Mouse (Mus musculus): ENCODE measurements around the gene Ubtd2. TPM values are rescaled to one million over a fixed set of nuclear protein-coding genes. Genes with fewer than 3 reads are reported as not detected.
"Not testable (repeated sequence)": the region's sequence is repeated elsewhere in the genome, so short reads cannot be mapped to it uniquely, and the experiment has no call there.

Ubtd2 gene
- polyA plus RNA-seq, 1 experiment: 21.2 TPM

DNA sequence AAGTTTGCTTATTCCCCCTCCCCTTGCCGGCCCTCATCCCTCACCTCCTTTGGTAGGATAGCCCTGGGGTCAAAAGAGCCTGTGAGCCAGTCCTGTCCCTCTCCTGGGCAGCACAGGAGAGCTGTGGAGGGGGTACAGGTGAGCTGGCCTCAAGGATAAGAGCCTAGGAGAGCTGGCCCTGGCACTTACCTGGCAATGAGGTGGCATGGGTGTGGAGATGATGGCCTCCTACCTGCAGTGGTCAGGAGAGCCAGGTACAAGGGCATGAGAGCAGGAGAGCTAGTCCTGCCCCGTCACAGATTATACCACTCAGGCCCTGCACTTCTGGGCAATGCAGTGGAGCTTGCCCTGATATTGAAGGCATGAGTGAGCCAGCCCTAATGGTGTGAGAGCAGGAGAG is 9.1 kb downstream of the Ubtd2 start:
- no peak for DNase-seq (ENCODE audit: low spot score)

DNA sequence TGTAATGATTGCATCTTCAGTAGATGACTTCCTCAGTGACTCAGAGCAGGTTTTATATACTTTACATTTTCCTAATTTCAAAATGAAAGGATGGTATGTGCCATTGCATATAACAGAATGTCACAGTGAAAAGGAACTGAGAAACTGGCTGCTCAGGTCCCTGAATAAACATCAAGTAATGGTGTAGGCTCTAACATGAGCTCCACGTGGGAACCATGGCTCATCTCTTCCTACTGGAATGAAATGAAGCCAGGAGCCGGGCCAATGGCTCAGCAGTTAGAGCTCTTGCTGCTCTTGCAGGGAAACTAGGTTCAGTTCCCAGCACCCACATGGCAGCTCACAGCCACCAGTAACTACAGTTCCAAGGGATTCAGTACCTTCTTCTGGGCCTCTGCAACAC is 16.8 kb downstream of the Ubtd2 start:
- no peak for DNase-seq (ENCODE audit: low spot score)

DNA sequence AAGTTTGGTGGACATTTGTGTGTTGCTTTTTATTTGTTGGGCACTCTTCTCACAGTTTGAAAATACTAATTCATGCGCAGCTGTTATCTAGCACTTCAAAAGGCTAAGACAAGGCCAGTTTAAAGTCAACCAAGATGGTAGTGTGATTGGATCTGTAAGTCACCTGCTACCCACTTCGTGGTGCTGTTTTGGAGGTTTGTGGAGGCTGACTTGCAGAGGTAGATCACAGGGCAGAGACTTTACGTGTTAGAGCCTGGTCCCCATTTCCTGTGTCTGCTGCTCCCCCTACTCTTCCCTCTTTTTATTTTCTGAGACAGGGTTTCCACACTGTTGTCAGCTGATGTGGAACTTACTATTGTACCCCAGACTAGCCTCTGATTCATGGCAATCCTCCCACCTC is 19.6 kb downstream of the Ubtd2 start:
- DNase-seq (ENCODE audit: low spot score): no peak

DNA sequence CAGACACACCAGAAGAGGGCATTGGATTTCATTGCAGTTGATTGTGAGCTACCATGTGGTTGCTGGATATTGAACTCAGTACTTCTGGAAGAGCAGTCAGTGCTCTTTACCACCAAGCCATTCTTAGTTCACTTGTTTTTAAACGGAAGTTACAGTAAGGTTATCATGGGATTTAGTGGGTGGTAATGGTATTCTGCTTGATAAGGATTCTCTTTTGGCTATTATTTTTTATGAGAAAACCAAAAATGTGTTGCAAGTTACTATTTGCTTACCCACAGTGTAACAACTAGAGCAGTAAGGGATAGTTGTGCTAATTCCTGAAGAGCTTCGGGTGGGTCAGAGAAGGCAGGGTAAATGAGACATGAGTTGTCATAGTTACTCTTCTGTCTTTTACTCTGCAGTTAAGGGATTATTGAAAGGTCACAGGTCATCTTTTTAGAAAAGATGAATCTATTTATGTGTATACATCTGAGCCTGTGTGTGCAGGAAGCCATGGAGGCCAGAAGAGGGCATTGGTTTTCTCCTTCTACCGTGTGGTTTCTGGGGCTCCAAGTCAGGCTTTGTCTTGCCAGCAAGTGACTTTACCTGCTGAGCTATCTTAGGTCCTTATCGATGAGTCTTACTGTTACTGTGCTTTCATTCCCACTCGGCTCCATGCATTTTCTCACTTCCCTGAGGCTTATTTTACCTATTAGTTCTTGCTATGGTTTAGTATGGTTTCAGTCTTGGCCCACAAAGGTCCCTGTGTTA is 20.5 kb downstream of the Ubtd2 start:
- DNase-seq (ENCODE audit: low spot score): no peak

DNA sequence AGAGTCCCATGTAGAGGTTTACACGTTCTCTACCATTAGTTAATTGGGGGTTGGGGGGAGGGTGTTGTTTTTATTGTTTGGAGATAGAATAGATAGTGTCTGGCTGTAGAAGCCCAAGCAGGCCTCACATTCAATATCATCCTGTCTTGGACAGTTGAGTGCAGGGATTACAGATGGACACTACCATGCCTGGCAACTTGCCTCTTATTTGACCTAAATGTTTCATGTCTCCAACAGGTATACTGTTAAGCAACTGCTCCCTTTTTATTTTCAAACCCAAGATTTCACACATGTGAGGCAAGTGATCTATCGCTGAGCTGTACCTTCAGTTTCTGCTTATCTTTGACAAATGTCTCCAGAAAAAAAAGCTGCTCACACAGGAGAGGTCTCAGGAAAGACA is 26.4 kb downstream of the Ubtd2 start:
- DNase-seq (ENCODE audit: low spot score): no peak

DNA sequence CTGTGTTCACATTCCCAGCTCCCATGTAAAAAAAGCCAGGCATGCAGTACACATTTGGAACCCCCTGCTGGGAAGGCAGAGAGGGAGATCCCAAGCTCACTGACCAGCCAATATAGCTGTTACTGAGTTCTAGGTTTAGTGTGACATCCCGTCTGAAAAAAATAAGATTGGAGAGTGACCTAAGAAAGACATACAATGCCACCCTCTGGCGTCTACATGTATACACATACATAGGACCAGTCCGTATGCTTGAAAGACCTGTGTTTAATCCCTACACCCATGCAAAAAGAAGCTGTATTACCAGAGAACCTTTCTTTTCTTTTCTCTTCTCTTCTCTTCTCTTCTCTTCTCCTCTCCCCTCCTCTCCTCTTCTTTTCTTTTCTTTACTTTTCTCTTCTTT is 30.1 kb downstream of the Ubtd2 start:
- DNase-seq (ENCODE audit: low spot score): no peak

DNA sequence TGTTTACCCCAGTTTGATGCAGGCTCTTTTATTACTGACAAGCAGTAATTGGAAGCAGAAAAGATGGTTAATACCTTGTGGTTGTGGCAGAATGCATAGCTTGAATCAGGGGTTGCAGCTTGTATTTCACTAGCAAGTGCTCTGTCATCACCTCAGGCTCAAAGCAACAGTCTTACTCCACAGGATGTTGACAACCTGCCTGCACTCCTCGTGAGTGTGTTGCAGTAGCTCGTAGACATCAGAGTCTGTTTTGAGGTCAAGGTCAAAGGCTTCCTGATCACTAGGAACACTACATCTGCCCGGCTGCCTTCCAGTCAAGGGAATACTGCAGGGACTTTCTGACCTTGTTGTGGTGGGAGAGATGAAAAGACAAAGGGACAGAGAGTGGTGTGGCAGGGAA is 31.5 kb downstream of the Ubtd2 start:
- DNase-seq (ENCODE audit: low spot score): no peak

DNA sequence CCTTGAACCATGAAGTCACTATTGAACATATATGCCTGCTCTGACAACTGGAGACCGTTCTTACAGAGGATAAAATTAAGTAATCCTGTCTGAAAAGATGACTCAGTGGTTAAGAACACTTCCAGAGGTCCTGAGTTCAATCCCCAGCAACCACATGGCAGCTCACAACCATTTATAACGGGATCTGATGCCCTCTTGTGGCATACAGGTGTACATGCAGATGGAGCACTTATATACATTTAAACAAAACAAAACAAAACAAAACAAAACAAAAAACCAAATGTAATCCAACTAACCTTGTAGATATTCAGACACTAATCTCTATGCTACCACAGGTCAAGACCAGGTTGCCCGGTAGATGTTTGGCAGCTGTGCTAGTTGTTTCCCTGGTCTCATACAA is 32.3 kb downstream of the Ubtd2 start:
- DNase-seq (ENCODE audit: low spot score): no peak

DNA sequence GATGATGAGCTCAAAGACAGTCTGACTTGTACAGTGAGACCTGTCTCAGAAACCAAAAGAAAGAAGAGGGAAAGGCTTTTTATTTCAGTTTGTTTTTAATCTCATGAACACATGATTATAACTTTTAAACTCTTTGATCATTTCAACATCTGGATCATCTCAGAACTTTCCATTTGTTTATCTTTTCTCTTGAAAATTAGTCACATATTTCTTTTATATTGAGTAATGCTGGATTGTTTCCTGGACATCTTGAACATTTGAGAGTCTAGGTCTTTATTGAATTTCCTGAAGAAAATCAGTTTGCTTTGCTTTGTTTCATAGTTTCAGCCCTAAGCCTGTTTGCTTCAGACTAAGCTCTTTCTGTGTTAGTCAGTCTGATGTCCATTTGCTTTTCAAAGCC is 33.2 kb downstream of the Ubtd2 start:
- no peak for DNase-seq (ENCODE audit: low spot score)

DNA sequence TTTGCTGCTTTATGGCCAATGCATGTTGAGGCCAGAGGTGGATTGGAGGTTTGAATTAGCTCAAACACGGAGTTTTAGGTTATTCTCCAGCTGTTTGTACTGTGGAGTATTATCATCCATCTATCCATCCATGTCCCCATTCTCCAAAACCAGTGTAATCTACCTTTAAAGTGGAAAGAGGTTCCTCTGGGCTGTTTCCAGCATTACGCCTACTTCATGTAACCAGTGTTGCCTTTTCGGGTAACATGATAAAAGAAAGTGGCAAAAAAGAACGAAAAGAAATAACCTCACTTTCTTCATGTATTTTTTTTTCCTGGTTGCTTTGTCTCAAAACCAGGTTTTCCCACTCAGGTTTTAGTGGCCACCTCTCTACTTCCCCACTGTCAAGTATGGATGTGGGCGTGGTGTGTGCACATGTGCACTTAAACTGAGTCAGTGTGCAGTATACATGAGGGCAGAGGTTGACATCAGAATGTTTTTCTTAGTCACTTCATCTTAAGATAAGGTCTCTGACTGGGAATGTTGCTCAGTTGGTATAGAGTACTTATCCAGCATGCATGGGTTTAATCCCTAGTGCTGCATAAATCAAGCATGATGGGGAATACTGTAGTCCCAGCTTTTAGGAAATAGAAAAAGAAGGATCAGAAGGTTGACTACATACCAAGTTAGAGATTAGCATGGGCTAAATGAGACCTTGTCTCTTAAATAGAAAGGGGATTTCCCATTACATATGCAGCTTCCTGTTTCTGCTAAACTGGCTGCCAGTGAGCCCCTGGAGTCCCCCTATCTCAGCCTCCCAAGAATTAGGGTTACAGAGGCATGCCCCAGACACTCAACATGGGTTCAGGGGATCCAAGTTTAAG is 33.9 kb downstream of the Ubtd2 start:
- DNase-seq (ENCODE audit: low spot score): no peak

DNA sequence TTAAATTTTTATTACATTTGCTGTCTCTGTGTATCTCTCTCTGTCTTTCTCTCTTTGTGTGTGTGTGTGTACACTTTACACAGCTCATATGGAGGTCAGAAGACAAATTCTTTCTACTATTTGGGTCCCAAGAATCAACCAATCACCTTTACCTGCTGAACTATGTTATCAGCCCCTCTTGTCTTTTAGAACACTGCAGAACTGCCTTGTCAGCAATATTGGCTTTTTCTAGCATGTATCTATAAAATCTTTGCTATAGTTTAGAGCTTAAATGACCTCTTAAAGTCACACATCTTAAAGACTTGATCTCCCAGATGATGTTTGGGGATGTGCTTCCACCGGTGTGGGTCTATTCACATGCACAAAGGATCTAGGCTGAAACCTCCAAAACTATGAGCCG is 35.9 kb downstream of the Ubtd2 start:
- DNase-seq (ENCODE audit: low spot score): no peak

DNA sequence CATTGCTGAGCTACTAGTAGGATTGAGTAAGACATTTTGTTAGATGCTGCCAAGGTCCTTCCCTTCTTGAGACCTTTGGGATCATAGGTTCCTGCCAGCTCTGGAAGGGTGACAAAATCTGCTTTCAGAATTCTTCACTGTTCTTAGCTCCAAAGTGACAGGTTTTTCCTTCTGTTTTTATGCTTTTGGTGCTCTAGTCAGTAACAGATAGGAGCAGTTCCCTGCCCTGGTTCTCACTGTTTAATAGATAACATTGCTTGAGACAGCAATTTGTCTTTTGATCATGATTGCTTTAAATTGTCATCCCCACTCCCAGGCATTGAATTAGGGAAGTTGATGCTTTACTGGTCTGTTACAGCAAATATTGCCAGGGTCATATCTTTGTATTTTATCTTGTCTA is 38.1 kb downstream of the Ubtd2 start:
- no peak for DNase-seq (ENCODE audit: low spot score)

DNA sequence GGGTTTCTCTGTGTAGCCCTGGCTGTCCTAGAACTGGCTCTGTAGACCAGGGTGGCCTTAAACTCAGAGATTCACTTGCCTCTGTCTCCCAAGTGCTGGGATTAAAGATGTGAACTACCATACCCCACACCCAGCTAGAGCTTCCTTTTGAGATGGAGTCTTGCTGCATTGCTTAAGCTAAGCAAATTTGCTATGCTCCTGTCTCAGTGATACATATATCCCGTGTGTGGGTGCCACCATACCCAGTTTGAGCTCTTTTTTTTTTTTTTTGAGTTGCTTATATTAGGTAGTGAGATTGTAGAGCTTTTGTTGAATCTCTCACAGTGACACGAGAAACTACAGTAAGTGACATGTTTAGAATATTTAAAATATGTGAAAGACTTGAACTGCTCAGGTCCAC is 40.1 kb downstream of the Ubtd2 start:
- DNase-seq (ENCODE audit: low spot score): no peak

DNA sequence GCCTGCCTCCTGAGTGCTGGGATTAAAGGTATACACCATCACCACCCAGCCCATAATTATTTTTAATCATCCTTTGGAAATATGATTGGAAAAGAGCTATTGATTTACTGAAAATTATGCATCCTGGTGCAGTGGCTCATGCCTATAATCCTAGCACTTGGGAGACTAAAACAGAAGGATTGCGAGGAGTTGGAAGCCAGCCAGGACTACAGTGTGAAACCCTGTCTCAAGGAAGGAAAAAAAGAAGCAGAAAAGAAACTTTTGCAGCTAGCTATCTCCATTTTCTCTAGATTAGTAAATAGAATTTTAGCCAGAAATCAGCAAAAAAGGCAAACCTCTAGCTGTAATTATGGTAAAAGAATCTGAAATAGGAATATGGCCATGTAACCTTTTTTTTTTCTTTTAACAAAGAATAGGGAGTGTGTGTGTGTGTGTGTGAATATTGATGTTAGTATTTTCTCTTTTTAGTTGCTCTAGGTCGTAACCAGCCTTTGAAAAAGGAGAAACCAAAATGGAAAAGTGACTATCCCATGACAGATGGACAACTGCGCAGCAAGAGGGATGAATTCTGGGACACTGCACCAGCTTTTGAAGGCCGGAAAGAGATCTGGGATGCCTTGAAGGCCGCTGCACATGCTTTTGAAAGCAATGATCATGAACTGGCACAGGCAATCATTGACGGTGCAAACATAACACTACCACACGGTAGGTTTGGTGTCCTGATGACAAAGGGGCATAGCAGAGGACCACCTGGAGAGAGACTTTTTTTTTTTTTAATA is 43.8 kb downstream of the Ubtd2 start:
- DNase-seq (ENCODE audit: low spot score): no peak

DNA sequence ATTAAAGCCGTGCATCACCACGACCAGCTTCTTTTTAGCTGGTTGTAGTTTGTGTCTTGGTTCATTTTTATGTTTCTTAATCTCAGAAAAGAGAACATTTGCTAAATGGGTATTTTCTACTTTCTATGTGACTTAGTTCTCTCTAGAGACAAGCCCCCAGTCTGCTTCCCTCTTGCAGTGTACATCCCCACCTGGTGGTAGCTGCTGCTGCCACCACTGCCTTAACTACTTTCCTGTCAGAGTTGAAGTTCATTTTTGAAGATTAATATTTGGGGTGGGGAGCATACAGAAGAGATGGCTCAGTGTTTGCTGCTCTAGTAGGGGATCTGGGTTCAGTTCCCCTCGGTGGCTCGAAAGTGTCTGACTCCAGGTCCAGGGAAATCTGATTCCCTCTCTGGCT is 44.8 kb downstream of the Ubtd2 start:
- no peak for DNase-seq (ENCODE audit: low spot score)

DNA sequence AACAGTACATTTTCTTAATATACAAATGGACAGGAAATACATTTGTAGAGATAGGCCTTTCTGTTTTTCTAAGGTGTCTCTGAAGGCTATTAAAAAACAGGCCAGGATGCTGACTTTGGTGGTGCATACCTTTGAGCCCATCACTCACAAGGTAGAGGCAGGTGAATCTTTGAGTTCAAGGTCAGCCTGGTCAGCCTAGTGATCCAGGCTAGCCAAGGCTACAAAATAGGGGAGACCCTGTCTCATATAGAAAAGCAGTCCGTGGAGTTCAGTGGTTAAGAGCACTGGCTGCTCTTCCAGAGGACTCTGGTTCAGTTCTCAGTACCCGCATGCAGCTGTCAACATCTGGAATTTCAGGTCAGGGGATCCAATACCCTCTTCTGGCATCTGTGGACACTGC is 48.5 kb downstream of the Ubtd2 start:
- DNase-seq (ENCODE audit: low spot score): no peak

DNA sequence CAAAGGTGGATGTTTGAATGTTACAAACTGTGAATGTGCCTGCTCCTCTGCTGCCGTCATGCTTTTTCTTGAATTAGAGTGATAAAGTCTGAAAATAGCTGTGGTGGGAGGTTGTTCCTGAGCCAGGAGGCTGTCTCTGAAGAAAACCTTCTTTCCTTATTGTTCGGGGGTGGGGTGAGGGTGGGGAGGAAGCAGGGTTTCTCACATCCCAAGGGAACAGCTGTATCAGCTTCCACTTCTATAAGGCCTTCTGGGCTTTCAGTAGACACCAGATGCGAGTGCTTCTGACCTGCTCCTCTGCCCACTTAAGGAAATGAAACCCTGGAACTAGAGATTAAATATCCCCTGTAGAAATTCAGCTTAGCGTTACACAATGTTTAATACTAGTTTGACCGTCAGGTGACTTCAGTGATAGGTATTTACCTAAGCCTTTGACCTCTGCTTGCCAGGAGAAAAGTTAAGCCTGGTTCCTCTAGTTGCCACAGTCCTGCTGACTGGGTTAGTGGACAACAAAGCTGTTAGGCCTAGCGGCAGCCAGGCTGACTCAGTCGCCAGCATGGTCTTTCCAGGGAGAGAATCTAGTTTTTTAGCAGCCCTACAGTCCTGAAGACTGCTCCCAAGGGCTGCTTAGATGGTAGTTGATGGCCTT is 50.0 kb downstream of the Ubtd2 start:
- DNase-seq (ENCODE audit: low spot score): no peak

DNA sequence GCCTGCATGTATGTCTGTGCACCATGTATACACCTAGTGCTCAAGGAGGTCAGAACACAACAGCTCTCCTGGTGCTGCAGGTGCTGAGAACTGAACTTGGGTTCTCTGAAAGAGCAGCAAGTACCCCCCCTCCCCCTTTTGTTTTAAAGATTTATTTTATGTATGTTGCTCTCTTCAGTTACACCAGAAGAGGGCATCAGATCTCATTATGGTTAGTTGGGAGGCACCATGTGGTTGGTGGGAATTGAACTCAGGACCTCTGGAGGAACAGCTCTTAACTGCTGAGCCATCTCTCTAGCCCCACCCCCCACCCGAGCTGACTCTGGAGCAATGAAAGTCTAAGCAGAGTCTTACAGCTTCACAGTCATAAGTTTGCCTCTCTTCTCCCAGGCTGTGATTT is 55.8 kb downstream of the Ubtd2 start:
- no peak for DNase-seq (ENCODE audit: low spot score)

DNA sequence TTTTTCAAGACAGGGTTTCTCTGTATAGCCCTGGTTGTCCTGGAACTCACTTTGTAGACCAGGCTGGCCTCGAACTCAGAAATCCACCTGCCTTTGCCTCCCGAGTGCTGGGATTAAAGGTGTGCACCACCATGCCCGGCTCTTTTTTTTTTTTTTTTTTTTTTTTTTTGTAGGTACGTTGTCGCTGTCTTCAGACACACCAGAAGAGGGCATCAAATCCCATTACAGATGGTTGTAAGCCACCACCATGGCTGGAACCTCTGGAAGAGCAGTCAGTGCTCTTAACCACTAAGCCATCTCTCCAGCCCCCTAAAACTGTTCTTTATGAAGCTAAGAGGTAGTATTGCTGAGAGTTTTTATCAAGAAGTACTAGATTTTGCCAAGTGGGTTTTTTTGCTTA is 59.7 kb downstream of the Ubtd2 start:
- not testable (repeated sequence) for DNase-seq (ENCODE audit: low spot score)

DNA sequence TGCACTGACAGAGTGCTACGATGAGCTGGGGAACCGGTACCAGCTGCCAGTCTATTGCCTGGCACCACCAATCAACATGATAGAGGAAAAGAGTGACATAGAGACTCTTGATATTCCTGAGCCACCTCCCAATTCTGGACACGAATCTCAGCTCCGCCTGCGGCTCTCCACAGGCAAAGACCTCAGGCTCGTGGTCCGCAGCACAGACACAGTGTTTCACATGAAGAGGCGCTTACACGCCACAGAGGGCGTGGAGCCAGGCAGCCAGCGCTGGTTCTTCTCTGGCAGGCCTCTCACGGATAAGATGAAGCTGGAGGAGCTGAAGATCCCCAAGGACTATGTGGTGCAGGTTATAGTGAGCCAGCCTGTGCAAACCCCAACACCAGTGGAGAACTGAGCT is 60.9 kb downstream of the Ubtd2 start:
- no peak for DNase-seq (ENCODE audit: low spot score)

DNA sequence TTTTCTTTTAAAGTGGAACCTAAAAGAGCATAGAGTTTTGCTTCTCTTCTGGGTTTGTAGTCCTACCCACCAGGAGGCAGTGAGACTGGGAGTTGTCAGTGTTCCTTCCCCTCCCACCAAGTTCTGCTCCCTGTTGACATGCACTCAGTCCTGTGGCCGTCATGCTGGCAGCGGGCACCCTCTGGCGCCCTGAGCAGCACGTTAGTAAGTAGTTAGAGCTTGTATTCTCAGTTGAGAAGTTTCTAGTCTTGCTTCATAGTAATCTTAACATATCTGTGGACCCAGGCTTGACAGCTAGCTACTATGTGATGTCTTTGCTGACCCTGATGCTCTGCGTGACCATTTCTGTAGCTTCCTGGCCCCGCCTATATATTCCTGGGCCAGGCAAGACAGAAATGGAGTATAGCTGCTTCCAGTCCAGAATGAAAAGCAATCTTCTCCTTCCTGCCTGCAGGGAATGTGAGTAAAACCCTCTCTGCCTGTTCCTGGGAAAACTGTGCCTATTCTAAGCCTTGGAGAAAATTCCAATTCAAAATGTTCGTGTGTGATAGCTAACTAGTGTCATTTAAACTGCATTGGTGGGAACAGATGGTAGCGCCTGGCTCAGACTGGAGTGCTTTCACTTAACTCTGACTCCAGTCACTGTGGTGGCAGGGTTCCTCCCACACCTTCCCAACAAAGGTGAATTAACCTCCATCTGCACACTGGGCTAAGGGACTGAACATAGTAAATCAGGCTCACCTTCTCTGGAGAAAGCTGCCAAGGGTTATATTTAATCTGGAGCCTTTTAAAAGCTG is 61.9 kb downstream of the Ubtd2 start:
- no peak for DNase-seq (ENCODE audit: low spot score)
